Mouse (Mus musculus) heart, embryonic 12.5 days (tissue): ENCODE measurements around the gene Gabrd. TPM values are rescaled to one million over a fixed set of nuclear protein-coding genes. Genes with fewer than 3 reads are reported as not detected.

Experiments
- ATAC-seq: fragments of 200-750 bp; cut with Nextera tagmentation; 2 replicates; pipeline ENCODE4 v1.8.0; 2017; ENCODE audit warnings: moderate TSS enrichment, moderate library complexity; ENCODE audit not compliant: insufficient number of reproducible peaks, low FRiP score
- H3K27ac ChIP-seq: fragments of 300-500 bp; sonication (generic); 2 replicates; pipeline ENCODE4 v1.5.1; 2016; ENCODE audit warnings: mild to moderate bottlenecking, moderate library complexity; ENCODE audit not compliant: poor library complexity, severe bottlenecking
- H3K27me3 ChIP-seq: fragments of 300-500 bp; sonication (generic); replicated peaks from 2 replicates; pipeline ENCODE4 v1.6.1; 2016; ENCODE audit warnings: mild to moderate bottlenecking, moderate library complexity
- H3K36me3 ChIP-seq: fragments of 300-500 bp; sonication (generic); 2 replicates; pipeline ENCODE4 v1.6.1; 2016; ENCODE audit warnings: mild to moderate bottlenecking, moderate library complexity
- H3K4me1 ChIP-seq: fragments of 300-500 bp; sonication (generic); replicated peaks from 2 replicates; pipeline ENCODE4 v1.6.1; 2016; ENCODE audit warnings: mild to moderate bottlenecking
- H3K4me2 ChIP-seq: fragments of 300-500 bp; sonication (generic); 2 replicates; pipeline ENCODE4 v1.6.1; 2016; ENCODE audit warnings: mild to moderate bottlenecking, moderate library complexity
- H3K4me3 ChIP-seq: fragments of 300-500 bp; sonication (generic); 2 replicates; pipeline ENCODE4 v1.5.1; 2016; ENCODE audit warnings: mild to moderate bottlenecking
- H3K9ac ChIP-seq: fragments of 300-500 bp; sonication (generic); 2 replicates; pipeline ENCODE4 v1.6.1; 2016; ENCODE audit warnings: mild to moderate bottlenecking, moderate library complexity
- H3K9me3 ChIP-seq: fragments of 300-500 bp; sonication (generic); replicated peaks from 2 replicates; pipeline ENCODE4 v1.6.1; 2016; ENCODE audit warnings: mild to moderate bottlenecking, moderate library complexity
- WGBS: fragments of 180-500 bp; shearing (Covaris S2); methylation state at CpG from one replicate; pipeline ENCODE4 v1.1.7; 2016; 5-methylcytosine and 5-hydroxymethylcytosine counted together
- polyA plus RNA-seq: library from polyadenylated mRNA; unstranded; fragments of >200 nt; fragmentation: Nextera tagmentation; extraction: Ambion mirVana; gene quantifications from 2 replicates; pipeline ENCODE4 v1.2.1, GENCODE M21; 2016

The Gabrd gene
- polyA plus RNA-seq, 1 experiment from 2014 or later, result not detected

DNA sequence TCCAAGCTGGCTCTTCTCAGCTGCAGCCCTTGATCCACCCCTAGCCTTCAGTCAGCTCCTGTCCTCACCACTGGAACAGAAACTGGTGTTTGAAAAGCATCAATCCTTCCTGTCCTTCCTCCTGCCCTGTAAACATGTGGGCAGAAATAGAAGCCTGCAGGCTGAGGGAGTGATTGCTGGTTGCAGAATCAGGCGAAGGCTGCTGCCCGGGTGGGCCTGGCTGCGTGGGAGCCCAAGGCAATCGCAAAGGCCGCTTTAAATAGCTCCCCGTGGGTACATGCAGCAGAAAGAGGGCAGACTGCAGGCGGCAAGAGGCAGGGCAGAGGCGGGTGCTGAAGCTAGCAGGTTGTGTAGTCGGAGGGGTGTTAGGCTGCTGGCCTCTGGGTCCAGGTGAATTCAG, 15.2 kb downstream of the Gabrd start:
- no peaks in the 10 kb centered on the region for H3K36me3 ChIP-seq
- peaks cover 32% of the 10 kb centered on the region for H3K27me3 ChIP-seq
- WGBS, result 41% methylated on average over 9 of the region's 9 CpGs
- no peak for ATAC-seq
- H3K4me2 ChIP-seq, result no peak overlapping the region
- H3K9ac ChIP-seq, result no peak overlapping the region
- no peak overlapping the region for H3K27ac ChIP-seq
- no peak overlapping the region for H3K4me3 ChIP-seq
- no peaks in the 10 kb centered on the region for H3K9me3 ChIP-seq
- no peaks in the 10 kb centered on the region for H3K4me1 ChIP-seq

DNA sequence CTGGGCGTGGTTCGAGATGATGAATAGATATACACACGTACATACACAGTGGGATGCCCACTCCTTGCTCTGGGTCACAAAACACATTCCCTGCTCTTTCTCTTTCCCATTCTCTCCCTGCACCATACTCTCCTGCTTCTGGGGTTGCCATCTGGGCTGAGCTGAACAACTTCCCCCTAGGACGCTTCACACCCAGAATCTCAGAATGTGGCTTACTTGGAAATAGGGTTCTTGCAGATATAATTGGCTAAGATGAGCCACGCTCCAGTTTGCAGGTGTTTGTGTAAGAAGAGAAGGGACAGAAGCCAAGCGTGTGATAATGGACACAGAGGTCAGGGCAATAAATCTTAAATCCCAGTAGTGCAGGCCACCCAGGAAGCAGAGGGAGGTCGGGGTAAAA, 15.9 kb downstream of the Gabrd start:
- H3K27me3 ChIP-seq, result peaks cover 34% of the 10 kb centered on the region
- WGBS, result 71% methylated on average over 7 of the region's 7 CpGs
- ATAC-seq, result no peak
- no peaks in the 10 kb centered on the region for H3K4me1 ChIP-seq
- H3K9ac ChIP-seq, result no peak overlapping the region
- no peak overlapping the region for H3K27ac ChIP-seq
- H3K4me2 ChIP-seq, result no peak overlapping the region
- H3K36me3 ChIP-seq, result no peaks in the 10 kb centered on the region
- no peaks in the 10 kb centered on the region for H3K9me3 ChIP-seq
- H3K4me3 ChIP-seq, result no peak overlapping the region

DNA sequence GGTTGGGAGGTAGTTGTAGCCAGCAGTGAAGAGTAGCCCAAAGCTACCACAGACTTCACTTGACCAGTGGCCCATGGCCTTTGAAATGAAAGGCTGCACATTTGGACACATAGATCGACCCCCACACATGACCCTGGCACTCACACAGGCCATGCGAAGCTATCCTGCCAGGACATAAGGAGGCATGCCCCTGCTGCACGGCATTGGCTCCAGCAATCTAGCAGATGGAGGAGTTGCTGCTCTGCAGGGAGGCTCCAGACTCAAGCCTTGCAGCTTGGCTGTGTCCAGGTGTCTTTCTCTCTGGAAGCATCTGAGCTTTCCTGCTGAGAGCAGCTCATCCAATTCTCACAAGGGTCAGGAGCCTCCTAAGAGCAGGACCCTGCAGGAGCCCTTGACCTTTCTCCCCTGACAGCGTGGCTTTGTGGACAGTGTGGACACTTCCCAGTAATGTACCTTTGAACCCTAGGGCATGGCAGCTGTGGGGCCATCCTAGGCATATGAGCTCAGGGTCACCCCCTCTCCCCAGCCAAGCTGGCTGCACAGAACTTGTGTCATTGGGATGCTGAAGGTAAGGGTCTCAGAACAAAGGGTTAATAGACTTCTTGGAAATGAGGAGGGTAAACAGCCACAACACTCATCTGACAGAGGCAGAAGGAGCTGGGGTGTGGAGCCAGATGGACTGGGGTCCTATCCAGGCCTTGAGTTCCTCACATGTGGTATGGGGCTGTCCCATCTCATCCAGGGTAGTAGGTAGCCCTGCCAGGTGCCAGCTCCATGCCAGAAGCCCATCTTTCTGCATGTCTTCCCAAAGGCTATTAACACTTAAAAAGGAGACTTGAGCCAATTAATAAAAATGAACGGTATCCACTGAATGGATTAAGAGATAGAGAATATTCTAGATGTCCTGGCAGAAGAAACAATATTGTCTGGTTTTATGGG, 25.8 kb downstream of the Gabrd start:
- WGBS, result 66% methylated on average over 5 of the region's 5 CpGs
- H3K4me2 ChIP-seq, result no peak overlapping the region
- no peak overlapping the region for H3K4me3 ChIP-seq
- H3K9me3 ChIP-seq, result no peaks in the 10 kb centered on the region
- H3K27ac ChIP-seq, result no peak overlapping the region
- H3K9ac ChIP-seq, result no peak overlapping the region
- no peaks in the 10 kb centered on the region for H3K36me3 ChIP-seq
- ATAC-seq, result no peak
- H3K27me3 ChIP-seq, result peaks cover 15% of the 10 kb centered on the region
- no peaks in the 10 kb centered on the region for H3K4me1 ChIP-seq

DNA sequence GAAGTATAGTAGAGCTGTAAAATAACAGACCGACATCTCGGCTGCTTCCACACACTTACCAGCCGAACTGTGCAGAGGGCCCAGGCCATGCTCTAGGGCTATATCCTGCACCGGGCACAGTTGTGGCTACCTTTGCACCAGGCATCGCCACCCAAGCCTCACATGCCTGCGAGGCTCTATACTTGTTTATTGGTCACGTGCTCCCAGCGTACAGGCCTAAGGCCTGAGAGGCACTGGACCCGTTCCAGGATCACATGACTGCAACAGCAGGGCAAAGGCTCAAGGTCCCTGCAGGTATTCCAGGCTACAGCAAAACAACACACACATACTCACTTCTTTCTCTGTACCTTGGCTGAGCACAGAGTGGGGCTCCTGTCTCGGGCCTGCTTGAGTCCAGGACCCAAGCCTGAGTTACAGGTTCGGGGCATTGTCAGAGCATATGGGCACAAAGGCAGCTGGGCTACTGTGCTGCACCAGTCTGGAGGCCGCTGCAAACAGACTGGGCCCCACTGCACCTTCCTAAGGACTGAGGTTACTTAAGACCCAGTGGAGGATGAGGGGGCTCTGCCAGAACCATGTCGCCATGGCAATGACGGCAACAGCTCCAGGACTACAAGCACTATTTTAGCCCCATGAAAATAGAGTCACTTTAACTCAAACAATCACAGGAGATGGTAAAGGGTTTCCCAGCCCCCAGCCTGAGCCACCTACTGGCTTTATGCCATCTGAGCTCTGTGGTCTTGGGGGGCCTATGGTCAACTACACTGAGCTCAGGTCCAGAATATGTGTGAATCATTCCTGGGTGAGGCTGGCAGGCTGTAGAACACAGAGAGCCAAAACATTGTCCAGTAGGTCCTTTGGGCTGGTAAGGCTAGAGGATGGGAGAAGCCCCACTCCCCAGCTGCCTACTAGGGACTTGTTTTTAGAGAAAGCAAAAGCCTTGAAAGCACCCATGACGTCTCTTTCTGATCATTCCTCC, 26.9 kb downstream of the Gabrd start:
- Histone ChIP-seq H3K27ac (no peak overlapping the region), H3K36me3 (no peaks in the 10 kb centered on the region), H3K4me1 (no peaks in the 10 kb centered on the region), H3K4me2 (no peak overlapping the region), H3K27me3 (peaks cover 20% of the 10 kb centered on the region), H3K4me3 (no peak overlapping the region), H3K9ac (no peak overlapping the region), H3K9me3 (no peaks in the 10 kb centered on the region)
- no peak for ATAC-seq
- 80% methylated on average over 15 of the region's 15 CpGs for WGBS

DNA sequence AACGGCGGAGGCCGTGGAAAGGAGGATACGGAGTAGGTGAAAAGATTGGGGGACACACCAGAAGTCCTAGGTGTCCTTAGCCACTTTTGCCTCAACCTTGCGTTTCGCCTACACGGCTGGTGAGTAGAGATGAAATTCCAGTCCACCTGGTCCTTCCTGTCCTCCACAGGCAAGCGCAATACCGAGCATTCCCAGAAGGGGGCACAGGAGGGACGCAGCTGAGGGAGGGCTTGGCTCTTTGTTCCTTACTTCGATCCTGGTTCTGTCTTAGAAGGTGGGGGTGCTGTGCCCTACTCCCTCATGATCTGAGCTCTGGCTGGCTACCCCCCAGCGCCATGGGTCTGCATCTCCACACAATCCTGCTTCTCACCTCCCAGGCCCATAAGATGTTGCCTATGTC, 29.2 kb downstream of the Gabrd start:
- Histone ChIP-seq H3K4me2 (no peak overlapping the region), H3K9me3 (no peaks in the 10 kb centered on the region), H3K9ac (no peak overlapping the region), H3K36me3 (no peaks in the 10 kb centered on the region), H3K4me3 (no peak overlapping the region), H3K4me1 (no peaks in the 10 kb centered on the region), H3K27ac (no peak overlapping the region), H3K27me3 (peaks cover 37% of the 10 kb centered on the region)
- ATAC-seq, result no peak
- WGBS, result 25% methylated on average over 12 of the region's 12 CpGs

DNA sequence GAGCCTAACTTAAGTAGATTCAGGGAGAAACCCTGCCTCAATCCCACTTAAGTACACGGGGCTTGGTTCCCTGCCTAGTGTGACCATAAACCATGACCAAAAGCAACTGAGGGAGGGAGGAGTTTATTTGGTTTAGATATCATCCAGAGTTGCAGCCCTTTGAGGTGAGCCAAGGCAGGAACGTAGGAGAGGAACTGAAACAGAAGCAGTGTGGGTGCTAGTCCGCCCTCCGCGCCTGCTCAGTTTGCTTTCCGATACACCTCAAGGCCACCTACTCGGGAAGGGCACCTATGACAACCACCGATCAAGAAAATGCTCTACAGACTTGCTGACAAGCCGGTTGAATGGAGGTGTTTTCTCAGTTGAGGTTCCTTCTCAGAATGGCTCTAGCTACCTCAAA, 30.2 kb downstream of the Gabrd start:
- Histone ChIP-seq H3K4me3 (no peak overlapping the region), H3K27ac (no peak overlapping the region), H3K27me3 (peaks cover 45% of the 10 kb centered on the region), H3K9me3 (no peaks in the 10 kb centered on the region), H3K4me1 (no peaks in the 10 kb centered on the region), H3K9ac (no peak overlapping the region), H3K36me3 (no peaks in the 10 kb centered on the region), H3K4me2 (no peak overlapping the region)
- WGBS, result 81% methylated on average over 9 of the region's 9 CpGs
- ATAC-seq, result no peak

DNA sequence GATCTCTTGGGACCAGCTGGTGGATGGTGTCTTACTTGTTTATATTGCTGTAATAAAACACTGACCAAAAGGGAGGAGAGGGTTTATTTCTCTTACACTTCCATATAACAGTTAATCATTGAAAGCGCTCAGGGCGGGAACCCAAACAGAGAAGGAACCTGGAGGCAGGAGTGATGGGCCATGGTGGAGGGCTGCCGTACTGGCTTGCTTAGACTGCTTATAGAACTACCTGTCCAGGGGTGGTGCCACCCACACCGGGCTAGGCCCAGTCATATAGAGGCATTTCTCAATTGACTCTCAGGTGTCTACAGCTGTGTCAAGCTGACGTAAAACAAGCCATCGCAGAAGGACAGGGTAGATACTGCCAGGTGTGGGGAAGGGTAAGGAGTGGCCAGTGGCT, 31.1 kb downstream of the Gabrd start:
- Histone ChIP-seq H3K9me3 (no peaks in the 10 kb centered on the region), H3K27me3 (peaks cover 54% of the 10 kb centered on the region), H3K4me3 (no peak overlapping the region), H3K36me3 (no peaks in the 10 kb centered on the region), H3K4me1 (no peaks in the 10 kb centered on the region), H3K27ac (no peak overlapping the region), H3K4me2 (no peak overlapping the region), H3K9ac (no peak overlapping the region)
- WGBS, result 77% methylated on average over 6 of the region's 6 CpGs
- ATAC-seq, result no peak

DNA sequence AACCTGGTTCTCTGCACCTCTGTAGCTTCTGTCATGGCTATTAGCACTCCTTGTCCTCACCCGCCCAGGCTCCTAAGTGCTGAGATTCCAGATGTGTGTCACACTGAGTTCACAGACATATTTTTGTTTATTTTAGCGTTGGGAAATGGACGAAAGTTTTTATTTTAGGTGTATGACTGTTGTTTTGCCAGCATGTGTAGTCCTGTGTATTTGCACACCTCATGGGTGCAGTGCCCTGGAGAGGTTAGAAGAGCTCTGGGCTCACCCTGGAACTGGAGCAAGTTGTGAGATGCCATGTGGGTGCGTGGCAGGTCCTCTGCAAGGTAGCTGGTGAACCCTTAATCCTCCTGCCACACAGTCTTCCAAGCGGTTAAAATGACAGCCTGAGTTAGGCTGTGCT, 35.5 kb downstream of the Gabrd start:
- Histone ChIP-seq H3K27me3 (peaks cover 87% of the 10 kb centered on the region), H3K4me1 (peaks cover 7% of the 10 kb centered on the region; the same call in 1 of the 2 replicates), H3K4me2 (0 out of 2 replicates have a peak overlapping the region, but pooled peaks have one; percentile 68), H3K36me3 (no peaks in the 10 kb centered on the region), H3K9me3 (no peaks in the 10 kb centered on the region), H3K27ac (no peak overlapping the region), H3K9ac (no peak overlapping the region), H3K4me3 (no peak overlapping the region)
- WGBS, result 31% methylated on average over 5 of the region's 5 CpGs
- ATAC-seq, result no peak

DNA sequence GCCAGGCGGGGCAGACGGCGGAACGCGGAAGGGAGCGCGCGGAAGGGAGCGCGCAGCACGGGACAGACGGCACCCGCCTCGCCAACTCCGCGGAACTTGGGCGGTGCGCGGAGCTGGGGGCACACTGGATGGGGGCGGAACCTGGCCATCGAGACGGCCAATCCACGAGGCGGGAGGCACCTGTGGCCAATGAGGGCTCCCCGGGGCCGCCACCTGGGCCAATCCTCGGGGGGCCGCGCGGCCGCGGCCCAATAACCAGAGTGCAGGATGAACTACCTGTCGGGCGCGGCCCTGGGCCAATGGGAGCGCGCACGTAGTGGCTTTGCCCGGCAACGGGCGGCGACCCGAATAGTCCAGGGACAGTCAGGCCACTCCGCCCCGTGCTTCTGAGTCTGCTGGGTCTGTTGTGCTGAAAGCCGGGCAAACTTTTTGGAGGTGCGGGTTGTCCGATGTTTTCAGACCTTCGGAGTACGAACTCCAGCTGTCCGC, 36.6 kb downstream of the Gabrd start, which contains the start of gene Prkcz:
Prkcz (minus strand) TSS at position 59 of the 489 bp plus-strand sequence.
- no peak within 1 kb of the TSS for H3K27ac ChIP-seq

DNA sequence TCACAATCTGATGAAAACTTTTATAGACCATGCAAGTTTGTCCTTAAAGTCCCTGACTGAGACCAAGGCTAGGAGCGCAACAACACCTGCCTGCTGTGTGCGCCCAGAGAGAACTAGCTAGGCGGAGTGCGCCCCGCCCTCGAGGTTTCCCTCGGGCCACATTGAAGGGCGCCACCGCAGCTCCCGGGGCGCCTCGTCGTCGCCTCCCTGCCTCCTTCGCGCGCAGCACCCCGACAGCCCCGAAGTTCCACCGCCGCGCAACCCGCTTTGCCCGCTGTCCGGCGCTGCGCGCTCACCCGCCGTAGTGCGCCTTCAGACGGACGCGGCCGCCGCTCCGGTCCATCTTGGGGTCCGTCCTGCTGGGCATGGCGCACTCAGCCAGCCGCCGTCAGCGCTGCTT, 37.1 kb downstream of the Gabrd start:
- peak overlapping the region; percentile 68 for H3K4me2 ChIP-seq
- H3K4me3 ChIP-seq, result peak overlapping the region; percentile 64
- peak overlapping the region; percentile 52 for H3K9ac ChIP-seq
- H3K9me3 ChIP-seq, result no peaks in the 10 kb centered on the region
- peaks cover 7% of the 10 kb centered on the region; the same call in 1 of the 2 replicates for H3K4me1 ChIP-seq
- no peak overlapping the region for H3K27ac ChIP-seq
- H3K36me3 ChIP-seq, result no peaks in the 10 kb centered on the region
- peaks cover 80% of the 10 kb centered on the region for H3K27me3 ChIP-seq
- no peak; the same call in 1 of the 2 replicates for ATAC-seq
- WGBS, result under 1% methylated on average over 42 of the region's 42 CpGs

More for the DNA sequence above, 36.6 kb downstream of the Gabrd start, which contains the start of gene Prkcz:
- under 1% methylated on average over 49 of the region's 51 CpGs for WGBS
- peak; percentile 87 for ATAC-seq
- peak within 1 kb of the TSS; percentile 64 for H3K4me3 ChIP-seq
- peak within 1 kb of the TSS; percentile 56 for H3K9ac ChIP-seq
- H3K4me2 ChIP-seq, result peak within 1 kb of the TSS; percentile 68
- H3K27me3 ChIP-seq, result peaks cover 85% of the 10 kb centered on the region
- no peaks in the 10 kb centered on the region for H3K9me3 ChIP-seq
- H3K36me3 ChIP-seq, result no peaks in the 10 kb centered on the region
- peaks cover 7% of the 10 kb centered on the region; the same call in 1 of the 2 replicates for H3K4me1 ChIP-seq
